Mouse (Mus musculus): ENCODE data around the gene Gm5127. TPM values are rescaled to one million over a fixed set of nuclear protein-coding genes. Genes with fewer than 3 reads are reported as not detected.

Gm5127 gene
- polyA plus RNA-seq, 1 experiment from 2014 or later, result not detected

DNA sequence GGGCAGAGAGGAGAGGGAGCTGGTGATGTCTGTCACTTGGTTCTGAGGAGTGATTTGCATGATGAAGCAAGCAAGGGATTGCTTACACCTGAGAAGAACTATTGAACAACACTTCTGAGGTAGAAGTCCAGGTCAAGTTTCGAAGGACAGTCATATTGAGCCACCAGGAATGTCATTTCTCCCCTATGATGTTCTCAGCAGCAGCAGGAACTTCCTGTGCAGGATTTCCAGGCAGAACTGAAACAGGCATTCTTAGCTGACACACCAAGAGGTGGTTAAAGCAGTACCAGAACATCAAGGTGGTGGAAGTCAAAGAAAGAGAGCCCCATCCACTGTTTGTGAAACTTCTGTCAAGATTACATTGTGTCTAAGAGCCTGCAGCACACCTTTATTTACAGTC is 172.3 kb downstream of the Gm5127 start:
- Histone ChIP-seq H3K4me1 (replicated peaks; ENCODE audit: control insufficient read depth, insufficient read depth, low read length) (no peaks in the 10 kb centered on the region), H3K4me2 (ENCODE audit: low read depth, low read length) (no peak overlapping the region), H3K27ac (ENCODE audit: low read length) (no peak overlapping the region), H3K9me3 (ENCODE audit: control insufficient read depth, low read length) (no peaks in the 10 kb centered on the region), H3K4me3 (ENCODE audit: low read length) (no peak overlapping the region), H3K27me3 (ENCODE audit: control insufficient read depth, insufficient read depth, low read depth, low read length) (no peaks in the 10 kb centered on the region), H3K9ac (ENCODE audit: low read length) (no peak overlapping the region), H3K36me3 (ENCODE audit: control insufficient read depth, insufficient read depth, low read length) (no peaks in the 10 kb centered on the region)
- no peak for ATAC-seq (ENCODE audit: low read depth)
- WGBS, result 41% methylated on average over 1 of the region's 1 CpGs

Small RNA genes lying within 50 kb of the gene (microRNA-seq; reads per million reads assigned to microRNA genes)
- gene Gm22102, result not detected

Other genes with a start within 250 kb of the Gm5127 start
- 2.8 and 3.1 TPM in 2 replicates for gene Fndc3c1, start 97.8 kb upstream of the Gm5127 start, polyA plus RNA-seq (2015; fragmentation: Nextera tagmentation; extraction: Ambion mirVana)
- gene Cysltr1, start 20.5 kb downstream of the Gm5127 start, polyA plus RNA-seq (2015; fragmentation: Nextera tagmentation; extraction: Ambion mirVana), result 4.6 and 5.3 TPM in 2 replicates

All from lung, embryonic 16.5 days (tissue).